Mouse (Mus musculus): ENCODE measurements around the gene Asic2.

DNA sequence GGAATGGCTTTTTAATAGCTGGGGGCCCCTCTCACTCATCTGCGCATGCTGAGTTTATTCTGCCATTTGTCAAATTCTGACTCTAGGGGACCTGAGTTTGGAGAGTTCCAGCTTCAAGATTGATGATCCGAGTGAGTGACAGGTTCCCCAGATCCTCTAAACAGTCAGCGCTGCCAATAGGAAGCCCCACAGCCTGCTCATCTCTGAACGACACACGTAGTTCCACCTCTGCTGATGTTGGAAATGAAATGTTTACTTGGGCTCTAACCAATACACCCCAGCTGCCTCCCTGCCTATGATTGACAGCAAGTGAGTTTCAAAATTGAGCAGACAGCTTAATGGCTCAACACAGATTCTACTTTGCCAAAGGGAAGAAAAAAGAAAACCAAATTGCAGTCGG lies 685.1 kb downstream of the Asic2 start:
- TF ChIP-seq POLR2A (IDR thresholded peaks at IDR 0.05; ENCODE audit: borderline replicate concordance, insufficient read depth, low read length) (no peak), CTCF (IDR thresholded peaks at IDR 0.05; ENCODE audit: borderline replicate concordance, insufficient read depth, low read depth, low read length) (no peak)
